Mouse (Mus musculus): Measurements from ENCODE around the gene Eml1. TPM values are rescaled to one million over a fixed set of nuclear protein-coding genes. Genes with fewer than 3 reads are reported as not detected.

Gene Eml1
- total and polyA plus RNA-seq, 2 experiments from 2014 or later: 61.3 to 69.3 TPM

DNA sequence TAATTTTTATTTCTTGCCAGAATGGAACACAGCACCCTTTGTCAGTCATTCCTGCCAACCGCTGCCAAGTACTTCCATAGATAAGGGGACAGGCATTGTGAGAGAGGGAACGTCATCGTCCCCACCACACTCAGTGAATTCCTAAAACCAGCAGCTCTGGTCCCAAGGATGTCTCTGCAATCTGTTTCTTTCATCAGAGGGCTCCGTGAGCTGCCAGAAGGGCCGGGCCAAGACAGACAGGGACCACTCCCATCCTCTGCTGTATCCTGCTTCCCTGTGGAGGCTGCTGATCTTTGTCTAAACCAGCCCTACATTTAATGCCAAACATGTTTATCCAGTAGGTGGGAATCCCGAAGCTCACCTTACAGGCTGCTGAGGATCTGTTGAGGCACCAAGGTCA is 182.3 kb downstream of the Eml1 start:
- TF ChIP-seq EP300 (IDR thresholded peaks at IDR 0.05; ENCODE audit: low read depth) (peak; percentile 32; the same call in 1 of the 2 replicates), CTCF (IDR thresholded peaks at IDR 0.05; ENCODE audit: low read depth) (no peak)
- H3K36me3 ChIP-seq (replicated peaks; ENCODE audit: control insufficient read depth, insufficient read depth, low read length): no peaks in the 10 kb centered on the region

DNA sequence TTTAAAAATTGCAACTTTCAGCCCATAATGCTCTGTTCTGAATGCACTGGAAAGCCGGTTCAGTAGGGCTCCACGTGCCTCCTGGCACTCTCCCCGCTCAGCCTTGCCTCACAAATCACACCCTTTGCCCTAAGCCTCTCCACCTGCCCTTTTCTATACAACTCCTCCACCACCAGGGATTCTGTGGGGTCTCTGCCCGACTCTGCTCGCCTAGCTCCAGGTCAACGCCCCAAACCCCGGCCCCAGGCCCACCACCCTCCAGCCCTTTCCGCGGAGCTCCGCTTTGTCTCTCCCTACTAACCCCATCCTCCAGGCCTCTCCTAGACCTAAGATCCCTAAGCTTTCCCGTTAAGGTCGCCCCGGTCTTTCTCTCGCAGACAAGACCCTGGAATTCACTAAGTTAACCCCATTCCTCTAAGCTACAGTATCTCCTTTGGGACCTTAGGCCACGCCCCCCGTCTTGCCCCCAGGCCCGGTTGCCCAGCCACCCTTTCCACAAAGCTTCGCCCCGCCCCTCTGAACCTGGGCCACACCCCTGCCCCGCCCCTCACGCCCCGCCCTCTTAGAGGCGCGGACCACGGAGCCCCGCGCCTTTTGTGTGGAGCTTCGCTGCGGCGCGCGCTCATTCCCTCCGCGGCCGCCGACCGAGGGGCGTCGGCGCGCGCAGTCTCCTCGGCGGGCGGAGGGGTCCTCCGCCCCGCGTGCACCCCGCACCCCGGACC is 183.5 kb downstream of the Eml1 start, which contains the start of gene Evl:
Gene Evl, plus strand, starts transcription at position 601 of the 722 bp plus-strand sequence.
- no peak for TF ChIP-seq EP300 (IDR thresholded peaks at IDR 0.05; ENCODE audit: low read depth)
- TF ChIP-seq CTCF (IDR thresholded peaks at IDR 0.05; ENCODE audit: low read depth): no peak
- H3K4me1 ChIP-seq (ENCODE audit: control insufficient read depth, insufficient read depth): peaks cover 14% of the 10 kb centered on the region
- DNase-seq (ENCODE audit: low spot score): peak; percentile 84
- peak within 1 kb of the TSS; percentile 87 for H3K9ac ChIP-seq (replicated peaks; ENCODE audit: low read depth, low read length)
- peak within 1 kb of the TSS; percentile 79 for H3K27ac ChIP-seq (ENCODE audit: low read depth)
- no peaks in the 10 kb centered on the region for H3K9me3 ChIP-seq (replicated peaks; ENCODE audit: control insufficient read depth, low read length)
- peak within 1 kb of the TSS; percentile 92 for H3K4me2 ChIP-seq (ENCODE audit: low read depth, low read length)
- peak; percentile 93 for ATAC-seq (ENCODE audit: insufficient read depth, low read depth)
- WGBS: 3% methylated on average over 47 of the region's 50 CpGs
- H3K4me3 ChIP-seq (ENCODE audit: low read depth, low read length): peak within 1 kb of the TSS; percentile 93
- no peaks in the 10 kb centered on the region for H3K27me3 ChIP-seq (ENCODE audit: control insufficient read depth, insufficient read depth, low read length)
- no peaks in the 10 kb centered on the region for H3K36me3 ChIP-seq (replicated peaks; ENCODE audit: control insufficient read depth, insufficient read depth, low read length)

More for the DNA sequence above, 182.3 kb downstream of the Eml1 start:
- Histone ChIP-seq H3K4me3 (ENCODE audit: low read depth, low read length) (no peak overlapping the region), H3K9ac (replicated peaks; ENCODE audit: low read depth, low read length) (no peak overlapping the region), H3K27me3 (ENCODE audit: control insufficient read depth, insufficient read depth, low read length) (no peaks in the 10 kb centered on the region), H3K4me2 (ENCODE audit: low read depth, low read length) (no peak overlapping the region), H3K9me3 (replicated peaks; ENCODE audit: control insufficient read depth, low read length) (no peaks in the 10 kb centered on the region), H3K27ac (ENCODE audit: low read depth) (peak overlapping the region; percentile 30; the same call in 1 of the 2 replicates), H3K4me1 (ENCODE audit: control insufficient read depth, insufficient read depth) (peaks cover 14% of the 10 kb centered on the region)
- 0 out of 2 replicates have a peak, but pooled peaks have one; percentile 12 for ATAC-seq (ENCODE audit: insufficient read depth, low read depth)
- 12% methylated on average over 6 of the region's 6 CpGs for WGBS
- DNase-seq (ENCODE audit: low spot score): no peak

DNA sequence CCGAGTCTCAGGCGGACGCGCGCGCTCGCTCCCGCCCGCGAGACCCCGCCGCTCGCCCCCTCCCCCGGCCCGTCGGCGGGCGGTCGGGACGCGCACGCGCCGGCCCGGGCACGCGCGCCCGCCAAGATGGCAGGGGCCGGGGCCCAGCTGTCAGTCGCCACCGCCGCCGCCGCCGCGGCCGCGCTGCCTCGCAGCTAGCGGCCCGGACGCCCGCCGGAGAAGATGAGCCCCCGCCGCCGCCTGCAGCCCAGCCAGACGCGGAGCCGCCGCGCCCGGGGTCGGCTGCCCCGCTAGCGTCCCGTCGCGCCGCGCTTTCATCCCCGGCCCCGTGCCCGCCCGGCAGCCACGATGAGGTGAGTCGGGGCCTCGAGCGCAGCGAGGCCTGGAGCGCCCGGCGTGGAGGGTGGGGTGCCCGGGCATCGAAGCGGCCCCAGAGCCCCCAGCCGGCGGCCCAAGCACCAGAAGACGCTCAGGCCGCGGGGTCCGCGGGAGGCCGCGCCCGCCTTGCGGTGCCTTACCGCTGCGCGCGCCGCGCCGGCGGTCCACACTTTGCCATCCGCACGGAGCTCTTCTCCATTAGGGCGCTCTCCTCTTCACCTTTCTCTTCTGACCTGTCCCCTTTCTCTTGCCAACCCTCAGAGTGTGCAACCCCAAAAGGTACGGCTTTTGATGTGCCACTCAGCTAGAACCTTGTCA is 184.3 kb downstream of the Eml1 start:
- TF ChIP-seq CTCF (IDR thresholded peaks at IDR 0.05; ENCODE audit: low read depth) (no peak), EP300 (IDR thresholded peaks at IDR 0.05; ENCODE audit: low read depth) (no peak)
- no peaks in the 10 kb centered on the region for H3K27me3 ChIP-seq (ENCODE audit: control insufficient read depth, insufficient read depth, low read length)
- peak overlapping the region; percentile 93 for H3K4me3 ChIP-seq (ENCODE audit: low read depth, low read length)
- H3K9ac ChIP-seq (replicated peaks; ENCODE audit: low read depth, low read length): peak overlapping the region; percentile 87
- no peak for DNase-seq (ENCODE audit: low spot score)
- peak overlapping the region; percentile 79 for H3K27ac ChIP-seq (ENCODE audit: low read depth)
- no peaks in the 10 kb centered on the region for H3K36me3 ChIP-seq (replicated peaks; ENCODE audit: control insufficient read depth, insufficient read depth, low read length)
- peaks cover 14% of the 10 kb centered on the region for H3K4me1 ChIP-seq (ENCODE audit: control insufficient read depth, insufficient read depth)
- no peaks in the 10 kb centered on the region for H3K9me3 ChIP-seq (replicated peaks; ENCODE audit: control insufficient read depth, low read length)
- ATAC-seq (ENCODE audit: insufficient read depth, low read depth): peak; percentile 76
- under 1% methylated on average over 74 of the region's 100 CpGs for WGBS
- H3K4me2 ChIP-seq (ENCODE audit: low read depth, low read length): peak overlapping the region; percentile 92

DNA sequence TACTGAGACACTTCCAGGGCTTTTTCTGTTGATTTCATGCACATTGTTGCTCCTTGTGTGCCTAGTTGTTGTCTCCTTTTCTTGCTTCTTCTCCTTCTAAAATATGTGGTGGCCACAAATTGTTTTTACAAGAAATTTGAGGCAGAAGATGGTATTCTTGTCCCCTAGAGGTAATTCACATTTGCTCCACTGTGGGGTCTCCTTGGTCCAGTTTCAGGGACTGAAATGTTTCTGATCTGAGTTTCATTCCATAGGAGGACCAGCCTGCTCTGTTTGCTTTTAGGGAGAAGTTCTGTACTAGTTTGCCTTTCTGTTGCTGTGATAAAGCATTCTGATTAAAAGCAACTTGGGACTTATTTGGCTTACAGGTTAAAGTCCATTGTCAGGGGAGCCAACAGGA is 187.4 kb downstream of the Eml1 start:
- H3K4me2 ChIP-seq (ENCODE audit: low read depth, low read length): no peak overlapping the region
- H3K9me3 ChIP-seq (replicated peaks; ENCODE audit: control insufficient read depth, low read length): no peaks in the 10 kb centered on the region

DNA sequence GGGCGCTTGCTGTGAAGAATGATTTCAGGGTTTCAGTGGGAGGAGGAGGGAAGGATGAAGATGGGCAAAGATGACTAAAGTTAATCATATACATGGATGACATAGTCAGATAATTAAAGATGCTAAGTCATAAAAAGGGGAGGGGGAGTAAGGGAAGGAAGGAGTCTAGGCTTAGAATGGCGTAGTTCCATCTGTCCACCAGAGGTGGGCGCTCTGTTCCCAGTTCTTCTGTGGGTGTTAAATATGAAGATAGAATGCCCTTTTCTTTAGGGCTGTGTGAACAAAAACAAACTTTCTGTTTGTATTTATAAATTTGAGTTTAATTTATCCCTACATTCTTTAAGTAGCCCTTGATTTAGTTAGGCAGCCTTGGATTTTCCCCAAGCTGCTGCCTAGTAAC is 192.5 kb downstream of the Eml1 start:
- Histone ChIP-seq H3K27me3 (ENCODE audit: control insufficient read depth, insufficient read depth, low read length) (no peaks in the 10 kb centered on the region), H3K4me1 (ENCODE audit: control insufficient read depth, insufficient read depth) (no peaks in the 10 kb centered on the region), H3K36me3 (replicated peaks; ENCODE audit: control insufficient read depth, insufficient read depth, low read length) (no peaks in the 10 kb centered on the region), H3K9ac (replicated peaks; ENCODE audit: low read depth, low read length) (no peak overlapping the region), H3K4me2 (ENCODE audit: low read depth, low read length) (no peak overlapping the region), H3K4me3 (ENCODE audit: low read depth, low read length) (no peak overlapping the region), H3K27ac (ENCODE audit: low read depth) (no peak overlapping the region), H3K9me3 (replicated peaks; ENCODE audit: control insufficient read depth, low read length) (no peaks in the 10 kb centered on the region)
- 82% methylated on average over 3 of the region's 3 CpGs for WGBS
- DNase-seq (ENCODE audit: low spot score) (no peak), ATAC-seq (ENCODE audit: insufficient read depth, low read depth) (no peak)
- TF ChIP-seq CTCF (IDR thresholded peaks at IDR 0.05; ENCODE audit: low read depth): peak; percentile 44
- TF ChIP-seq EP300 (IDR thresholded peaks at IDR 0.05; ENCODE audit: low read depth): no peak

More for the DNA sequence above, 187.4 kb downstream of the Eml1 start:
- no peak overlapping the region for H3K9ac ChIP-seq (replicated peaks; ENCODE audit: low read depth, low read length)
- ATAC-seq (ENCODE audit: insufficient read depth, low read depth): no peak
- no peaks in the 10 kb centered on the region for H3K27me3 ChIP-seq (ENCODE audit: control insufficient read depth, insufficient read depth, low read length)
- no peaks in the 10 kb centered on the region for H3K36me3 ChIP-seq (replicated peaks; ENCODE audit: control insufficient read depth, insufficient read depth, low read length)
- TF ChIP-seq CTCF (IDR thresholded peaks at IDR 0.05; ENCODE audit: low read depth) (no peak), EP300 (IDR thresholded peaks at IDR 0.05; ENCODE audit: low read depth) (no peak)
- H3K4me1 ChIP-seq (ENCODE audit: control insufficient read depth, insufficient read depth): peaks cover 9% of the 10 kb centered on the region
- no peak overlapping the region for H3K4me3 ChIP-seq (ENCODE audit: low read depth, low read length)
- DNase-seq (ENCODE audit: low spot score): no peak
- no peak overlapping the region for H3K27ac ChIP-seq (ENCODE audit: low read depth)

All from heart, postnatal 0 days (tissue).